Mouse (Mus musculus) gastrocnemius, postnatal 10 days (tissue): ENCODE measurements around the gene Kcnip1. TPM values are rescaled to one million over a fixed set of nuclear protein-coding genes. Genes with fewer than 3 reads are reported as not detected.

Experiments used
- total RNA-seq, 2 experiments: library from RNA; stranded (reverse); gene quantifications; 2 replicates each; pipeline ENCODE4 v1.2.3; 2021

The Kcnip1 gene
- total RNA-seq, 2 experiments from 2014 or later, result 0.14 to 0.18 TPM

Other genes with a start within 250 kb of the Kcnip1 start
- gene Kcnmb1, start 30.1 kb downstream of the Kcnip1 start, total RNA-seq, result under 1 TPM; 0.19 to 0.20 TPM
- 1 to 10 TPM; 1.5 to 2.6 TPM for gene Lcp2, start 53.8 kb upstream of the Kcnip1 start, total RNA-seq
- gene 4930469K13Rik, start 105.4 kb upstream of the Kcnip1 start, total RNA-seq, result not detected
- gene Foxi1, start 214.9 kb upstream of the Kcnip1 start, total RNA-seq, result not detected